Mouse (Mus musculus) midbrain, embryonic 10.5 days (tissue): ENCODE measurements around the gene Thoc6. TPM values are rescaled to one million over a fixed set of nuclear protein-coding genes. Genes with fewer than 3 reads are reported as not detected.
A peak's percentile ranks its signal among the peaks of the same experiment; 100 is the strongest.

Experiments used
- DNase-seq: peaks from one replicate; pipeline ENCODE4 v3.0.0-alpha.2; 2017; ENCODE audit warnings: low spot score
- H3K27ac ChIP-seq: fragments of 300-500 bp; sonication (generic); replicated peaks from 2 replicates; pipeline ENCODE4 v1.5.1; 2016; ENCODE audit warnings: mild to moderate bottlenecking
- H3K27me3 ChIP-seq: fragments of 300-500 bp; sonication (generic); 2 replicates; pipeline ENCODE4 v1.6.1; 2016; ENCODE audit warnings: low read depth, mild to moderate bottlenecking; ENCODE audit not compliant: poor library complexity, severe bottlenecking
- H3K36me3 ChIP-seq: fragments of 300-500 bp; sonication (generic); 2 replicates; pipeline ENCODE4 v1.6.1; 2016; ENCODE audit warnings: mild to moderate bottlenecking, moderate library complexity
- H3K4me1 ChIP-seq: fragments of 300-500 bp; sonication (generic); 2 replicates; pipeline ENCODE4 v1.6.1; 2016
- H3K4me3 ChIP-seq: fragments of 300-500 bp; sonication (generic); 2 replicates; pipeline ENCODE4 v1.5.1; 2016; ENCODE audit warnings: mild to moderate bottlenecking, moderate library complexity
- H3K9me3 ChIP-seq: fragments of 300-500 bp; sonication (generic); replicated peaks from 2 replicates; pipeline ENCODE4 v1.6.1; 2016; ENCODE audit warnings: mild to moderate bottlenecking
- WGBS: fragments of 180-500 bp; shearing (Covaris S2); methylation state at CpG from one replicate; pipeline ENCODE4 v1.1.7; 2016; 5-methylcytosine and 5-hydroxymethylcytosine counted together
- polyA plus RNA-seq: library from polyadenylated mRNA; unstranded; fragments of >200 nt; fragmentation: Nextera tagmentation; extraction: Ambion mirVana; gene quantifications from 2 replicates; pipeline ENCODE4 v1.2.1, GENCODE M21; 2016

Thoc6 gene
- polyA plus RNA-seq, 1 experiment from 2014 or later: 77.3 TPM

- Histone ChIP-seq H3K36me3 (no peaks in the 10 kb centered on the region), H3K9me3 (no peaks in the 10 kb centered on the region), H3K4me1 (no peaks in the 10 kb centered on the region), H3K27ac (no peak overlapping the region), H3K4me3 (no peak overlapping the region), H3K27me3 (peaks cover 10% of the 10 kb centered on the region)
- WGBS: 80% methylated on average over 6 of the region's 6 CpGs
- no peak for DNase-seq
Measured at GRCm38 (mm10) chr17:23651363-23651762, 22.3 kb downstream of the Thoc6 start.

GRCm38 (mm10) chr17:23645894-23646293, 27.8 kb downstream of the Thoc6 start:
- H3K36me3 ChIP-seq: no peaks in the 10 kb centered on the region
- H3K4me1 ChIP-seq: peaks cover 12% of the 10 kb centered on the region
- H3K27ac ChIP-seq: no peak overlapping the region
- no peak overlapping the region for H3K4me3 ChIP-seq
- peaks cover 44% of the 10 kb centered on the region for H3K27me3 ChIP-seq
- no peak for DNase-seq
- H3K9me3 ChIP-seq: peaks cover 8% of the 10 kb centered on the region; the same call in 1 of the 2 replicates
- WGBS: 26% methylated on average over 10 of the region's 10 CpGs

GRCm38 (mm10) chr17:23644613-23645495, 28.8 kb downstream of the Thoc6 start, which contains the start of gene Mmp25:
Gene Mmp25 (minus strand): TSS chr17:23645277.
- DNase-seq: peak; percentile 51
- Histone ChIP-seq H3K27me3 (peaks cover 44% of the 10 kb centered on the region), H3K36me3 (no peaks in the 10 kb centered on the region), H3K4me1 (peaks cover 12% of the 10 kb centered on the region), H3K9me3 (peaks cover 8% of the 10 kb centered on the region; the same call in 1 of the 2 replicates), H3K4me3 (peak within 1 kb of the TSS; percentile 55), H3K27ac (peak within 1 kb of the TSS; percentile 64)
- WGBS: under 1% methylated on average over 58 of the region's 58 CpGs

- peaks cover 13% of the 10 kb centered on the region for H3K4me1 ChIP-seq
- no peak for DNase-seq
- H3K27ac ChIP-seq: no peak overlapping the region
- H3K4me3 ChIP-seq: no peak overlapping the region
- H3K9me3 ChIP-seq: no peaks in the 10 kb centered on the region
- peaks cover 11% of the 10 kb centered on the region for H3K27me3 ChIP-seq
- WGBS: 82% methylated on average over 8 of the region's 8 CpGs
- H3K36me3 ChIP-seq: no peaks in the 10 kb centered on the region
Measured at GRCm38 (mm10) chr17:23631241-23631640, 42.4 kb downstream of the Thoc6 start.

GRCm38 (mm10) chr17:23630195-23631020, 43.3 kb downstream of the Thoc6 start:
- 15% methylated on average over 22 of the region's 22 CpGs for WGBS
- DNase-seq: peak; percentile 77
- Histone ChIP-seq H3K27me3 (peaks cover 11% of the 10 kb centered on the region), H3K4me1 (peaks cover 13% of the 10 kb centered on the region), H3K36me3 (no peaks in the 10 kb centered on the region), H3K27ac (no peak overlapping the region; the same call in 1 of the 2 replicates), H3K9me3 (no peaks in the 10 kb centered on the region), H3K4me3 (peak overlapping the region; percentile 40)

- WGBS: 41% methylated on average over 7 of the region's 7 CpGs
- Histone ChIP-seq H3K9me3 (no peaks in the 10 kb centered on the region), H3K4me1 (peaks cover 13% of the 10 kb centered on the region), H3K27ac (no peak overlapping the region), H3K4me3 (no peak overlapping the region), H3K27me3 (peaks cover 11% of the 10 kb centered on the region), H3K36me3 (no peaks in the 10 kb centered on the region)
- DNase-seq: no peak
Measured at GRCm38 (mm10) chr17:23627813-23628212, 45.9 kb downstream of the Thoc6 start.

GRCm38 (mm10) chr17:23620351-23620750, 53.3 kb downstream of the Thoc6 start:
- no peak for DNase-seq
- no peaks in the 10 kb centered on the region for H3K36me3 ChIP-seq
- H3K4me3 ChIP-seq: no peak overlapping the region
- no peaks in the 10 kb centered on the region for H3K27me3 ChIP-seq
- no peaks in the 10 kb centered on the region for H3K9me3 ChIP-seq
- WGBS: 86% methylated on average over 7 of the region's 7 CpGs
- no peaks in the 10 kb centered on the region for H3K4me1 ChIP-seq
- no peak overlapping the region for H3K27ac ChIP-seq

Other genes starting within 250 kb of the Thoc6 start
- gene Vmn2r117, start 194.2 kb downstream of the Thoc6 start, polyA plus RNA-seq: not detected in 2 replicates
- 27.5 and 28.7 TPM in 2 replicates for gene Zfp213, start 109.6 kb downstream of the Thoc6 start, polyA plus RNA-seq
- gene Zfp13, start 74.4 kb downstream of the Thoc6 start, polyA plus RNA-seq: 19.8 and 25.7 TPM in 2 replicates
- 0.12 and 0.19 TPM in 2 replicates for gene Zscan10, start 73.0 kb downstream of the Thoc6 start, polyA plus RNA-seq
- gene Mmp25, start 28.6 kb downstream of the Thoc6 start, polyA plus RNA-seq: 0.89 and 1.1 TPM in 2 replicates
- 0.32 TPM in 1 of 2 replicates, not detected in the other for gene Bicdl2, start 13.4 kb downstream of the Thoc6 start, polyA plus RNA-seq
- 29.5 and 36.4 TPM in 2 replicates for gene Hcfc1r1, start 286 bp downstream of the Thoc6 start, polyA plus RNA-seq
- gene Tnfrsf12a, start 3.6 kb upstream of the Thoc6 start, polyA plus RNA-seq: 3.2 and 3.8 TPM in 2 replicates
- gene Cldn6, start 5.4 kb upstream of the Thoc6 start, polyA plus RNA-seq: 3.5 and 10.1 TPM in 2 replicates
- gene Cldn9, start 10.1 kb upstream of the Thoc6 start, polyA plus RNA-seq: 1.5 and 3.1 TPM in 2 replicates
- gene 1520401A03Rik, start 48.9 kb upstream of the Thoc6 start, polyA plus RNA-seq: not detected in 2 replicates
- 58.5 and 59.7 TPM in 2 replicates for gene Pkmyt1, start 52.5 kb upstream of the Thoc6 start, polyA plus RNA-seq
- gene Paqr4, start 67.0 kb upstream of the Thoc6 start, polyA plus RNA-seq: 27.6 and 36.2 TPM in 2 replicates
- 1.7 and 2.3 TPM in 2 replicates for gene Kremen2, start 72.0 kb upstream of the Thoc6 start, polyA plus RNA-seq
- 187 and 202 TPM in 2 replicates for gene Flywch1, start 97.7 kb upstream of the Thoc6 start, polyA plus RNA-seq
- gene Flywch2, start 112.2 kb upstream of the Thoc6 start, polyA plus RNA-seq: 19.5 and 23.4 TPM in 2 replicates
- gene Srrm2, start 116.7 kb upstream of the Thoc6 start, polyA plus RNA-seq: 509 and 515 TPM in 2 replicates
- gene Elob, start 155.3 kb upstream of the Thoc6 start, polyA plus RNA-seq: 1,078 TPM in 2 replicates
- 0.28 and 0.52 TPM in 2 replicates for gene Prss33, start 162.2 kb upstream of the Thoc6 start, polyA plus RNA-seq
- not detected in 2 replicates for gene Prss32, start 170.0 kb upstream of the Thoc6 start, polyA plus RNA-seq
- 1.7 and 2.3 TPM in 2 replicates for gene Prss41, start 170.3 kb upstream of the Thoc6 start, polyA plus RNA-seq
- not detected in 2 replicates for gene Prss21, start 194.2 kb upstream of the Thoc6 start, polyA plus RNA-seq
- not detected in 2 replicates for gene Dcpp1, start 207.0 kb upstream of the Thoc6 start, polyA plus RNA-seq
- not detected in 2 replicates for gene Dcpp2, start 207.0 kb upstream of the Thoc6 start, polyA plus RNA-seq
- not detected in 2 replicates for gene Dcpp3, start 243.6 kb upstream of the Thoc6 start, polyA plus RNA-seq